Mouse (Mus musculus): ENCODE results near the gene Tmpo.

DNA sequence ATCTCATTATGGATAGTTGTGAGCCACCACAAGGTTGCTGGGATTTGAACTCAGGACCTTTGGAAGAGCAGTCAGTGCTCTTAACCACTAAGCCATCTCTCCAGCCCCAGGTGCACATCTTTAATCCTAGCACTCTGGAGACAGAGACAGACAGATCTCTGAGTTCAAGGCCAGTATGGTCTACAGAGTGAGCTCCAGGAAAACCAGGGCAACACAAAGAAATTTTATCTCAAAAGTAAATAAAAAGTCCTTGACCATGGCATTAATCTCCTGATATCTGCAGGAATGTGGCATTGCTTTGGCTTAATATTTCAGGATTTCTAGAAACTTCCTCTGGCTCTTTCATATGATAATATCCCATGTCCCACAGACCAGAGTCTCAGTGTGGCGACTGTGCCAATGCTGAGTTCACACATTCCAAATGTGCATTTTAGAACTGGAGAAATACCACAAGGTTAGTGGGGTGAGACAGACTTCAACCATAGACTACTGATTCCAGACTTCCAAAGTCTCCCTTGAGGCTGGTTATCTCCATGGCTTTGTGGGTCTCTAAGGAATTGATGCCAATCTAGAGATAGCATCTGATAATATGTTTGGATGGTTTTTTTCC lies 52.5 kb downstream of the Tmpo start:
- TF ChIP-seq CTCF (conservative IDR thresholded peaks at IDR 0.05; ENCODE audit: low read length) (no peak), POU5F1 (IDR thresholded peaks at IDR 0.05; ENCODE audit: borderline replicate concordance, low read length) (no peak), NANOG (IDR thresholded peaks at IDR 0.05; ENCODE audit: borderline replicate concordance, low read length) (no peak)
